Mouse (Mus musculus): ENCODE data around the gene Ppp6r3.

Gene Ppp6r3

DNA sequence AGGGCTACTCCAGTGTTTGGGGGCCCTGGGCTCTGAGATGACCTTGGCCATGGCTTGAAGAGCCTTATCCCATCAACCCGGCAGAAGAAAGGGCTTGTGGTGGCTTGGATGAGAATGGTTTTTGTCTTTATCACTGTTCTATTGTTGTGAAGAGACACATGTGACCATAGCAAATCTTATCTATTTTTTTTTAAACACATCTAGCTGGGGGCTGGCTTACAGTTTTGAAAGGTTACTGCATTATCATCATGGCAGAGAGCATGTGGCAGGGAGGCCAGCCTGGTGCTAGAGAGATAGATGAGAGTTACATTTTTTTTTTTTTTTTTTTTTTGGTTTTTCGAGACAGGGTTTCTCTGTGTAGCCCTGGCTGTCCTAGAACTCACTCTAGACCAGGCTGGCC is 143.6 kb downstream of the Ppp6r3 start:
- DNase-seq (ENCODE audit: low spot score): no peak

DNA sequence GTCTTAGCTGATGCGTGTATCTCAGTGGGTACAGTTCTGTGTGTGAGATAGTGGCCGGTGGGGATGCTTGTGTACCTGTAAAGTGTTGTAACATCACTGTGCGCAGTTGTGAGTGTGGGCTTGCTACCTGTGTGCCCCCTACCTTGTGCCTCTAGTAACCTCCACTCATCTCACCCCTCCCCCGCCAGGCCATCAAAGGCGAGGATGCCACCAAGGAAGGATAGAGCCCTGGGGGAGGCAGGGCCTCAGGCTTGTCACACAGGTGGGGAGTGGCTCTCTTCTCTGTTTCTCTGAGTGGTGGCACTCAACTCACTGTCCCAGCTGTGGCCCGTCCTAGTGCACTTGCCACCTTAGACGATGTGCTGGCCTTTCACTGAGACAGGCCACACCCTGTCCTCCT is 144.5 kb downstream of the Ppp6r3 start:
- no peak for DNase-seq (ENCODE audit: low spot score)

DNA sequence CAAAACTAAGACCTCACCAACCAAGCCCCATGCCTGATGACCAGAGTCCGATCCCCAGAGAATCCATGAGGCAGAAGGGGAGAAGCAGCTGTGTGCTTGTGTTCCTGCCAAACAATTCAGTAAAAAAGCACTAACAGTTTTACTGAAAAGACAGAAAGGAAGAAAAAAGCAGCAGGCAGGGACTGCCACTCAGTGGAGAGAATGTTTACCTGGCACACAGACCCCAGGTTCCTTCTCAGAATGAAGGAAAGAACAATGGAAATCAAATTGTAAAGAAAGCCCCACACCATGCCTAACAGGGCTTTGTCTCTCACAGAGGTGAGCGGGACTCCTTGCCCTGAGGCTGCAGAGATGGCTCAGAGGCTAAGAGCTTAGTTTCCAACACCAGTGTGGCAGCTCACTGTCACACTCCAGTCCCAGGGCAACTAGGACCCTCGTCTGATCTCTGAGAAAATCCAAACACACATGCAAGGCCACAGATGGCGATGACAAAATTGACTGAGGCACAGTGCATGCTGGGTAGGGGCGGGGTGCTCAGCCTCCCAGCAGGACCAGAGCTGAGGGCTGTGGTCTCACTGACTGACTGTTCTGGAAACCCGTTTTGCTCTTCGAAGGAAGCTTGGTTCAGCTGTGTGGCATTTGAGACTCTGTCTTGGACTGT is 146.3 kb downstream of the Ppp6r3 start:
- no peak for DNase-seq (ENCODE audit: low spot score)

DNA sequence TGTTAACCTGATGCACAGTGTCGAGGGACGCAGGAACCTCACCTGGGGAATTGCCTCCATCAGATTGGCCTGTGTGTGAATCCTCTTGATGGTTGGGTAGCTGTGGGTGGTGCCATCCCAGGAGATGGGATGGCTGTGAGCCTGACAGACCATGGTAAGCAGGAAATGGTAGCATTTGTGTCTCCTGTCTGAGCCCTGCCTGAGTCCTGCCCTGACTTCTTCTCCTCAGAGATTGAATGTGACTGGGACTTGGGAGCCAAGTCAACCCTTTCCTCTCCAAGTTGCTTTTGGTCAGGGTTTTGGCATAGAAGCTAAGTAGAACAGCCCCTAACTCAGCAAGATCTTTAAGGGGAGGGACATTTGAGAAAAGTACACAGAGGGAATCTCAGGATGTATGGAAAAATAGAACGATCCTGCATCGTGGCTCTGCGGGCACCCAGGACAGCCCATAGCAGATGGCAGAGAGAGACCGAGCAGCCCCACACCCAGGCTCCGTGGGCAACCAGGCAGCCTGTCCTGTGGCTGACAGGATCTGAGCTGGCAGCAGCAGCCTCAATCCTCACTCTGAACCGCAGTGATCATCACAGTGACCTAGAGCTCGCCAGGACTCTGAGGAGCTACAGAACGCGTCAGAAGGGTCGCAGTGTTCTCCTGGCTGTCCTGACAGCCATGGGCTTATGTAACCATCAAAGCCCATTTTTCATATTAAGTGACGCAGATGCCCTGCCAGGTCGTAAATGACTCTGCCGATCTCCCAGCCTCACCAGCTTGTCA is 147.3 kb downstream of the Ppp6r3 start:
- DNase-seq (ENCODE audit: low spot score): no peak

DNA sequence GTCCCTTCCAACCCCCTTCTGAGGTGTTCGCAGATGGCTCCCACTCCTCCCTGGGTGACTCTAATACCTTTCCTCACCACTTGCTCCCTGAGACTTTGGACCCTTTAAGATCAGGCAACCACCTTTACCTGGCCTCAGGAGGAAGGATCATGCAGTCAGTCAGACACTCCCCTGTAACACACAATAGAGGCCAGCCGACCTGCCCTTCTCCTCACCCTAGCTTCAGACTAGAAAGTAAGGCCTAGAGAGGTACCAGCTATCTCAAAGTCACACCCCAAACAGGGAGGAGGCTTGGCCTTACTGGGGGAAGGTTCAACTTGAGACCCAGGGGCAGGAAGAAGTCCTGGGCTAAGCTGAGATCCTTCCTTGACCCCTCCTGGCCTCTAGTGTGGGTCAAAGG is 151.3 kb downstream of the Ppp6r3 start:
- DNase-seq (ENCODE audit: low spot score): no peak

DNA sequence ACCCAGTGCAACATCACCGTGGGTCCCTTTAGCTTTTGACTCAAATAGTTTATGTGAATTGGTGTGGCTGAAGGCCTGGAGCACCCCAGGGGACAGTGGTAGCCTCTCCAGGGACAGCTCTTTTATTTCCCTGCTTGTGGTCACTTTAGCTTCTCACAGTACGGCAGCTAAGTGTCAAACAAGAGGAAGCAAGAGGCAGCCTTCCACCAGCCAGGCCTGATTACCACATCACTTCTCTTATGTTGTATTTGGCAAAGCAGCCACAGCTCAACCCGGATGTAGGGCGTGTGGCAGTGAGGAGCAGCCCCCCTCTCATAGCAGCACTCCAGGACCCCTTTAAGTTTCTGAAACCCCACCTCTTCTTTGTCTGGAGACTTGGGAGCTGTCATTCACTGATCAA is 152.6 kb downstream of the Ppp6r3 start:
- DNase-seq (ENCODE audit: low spot score): no peak

DNA sequence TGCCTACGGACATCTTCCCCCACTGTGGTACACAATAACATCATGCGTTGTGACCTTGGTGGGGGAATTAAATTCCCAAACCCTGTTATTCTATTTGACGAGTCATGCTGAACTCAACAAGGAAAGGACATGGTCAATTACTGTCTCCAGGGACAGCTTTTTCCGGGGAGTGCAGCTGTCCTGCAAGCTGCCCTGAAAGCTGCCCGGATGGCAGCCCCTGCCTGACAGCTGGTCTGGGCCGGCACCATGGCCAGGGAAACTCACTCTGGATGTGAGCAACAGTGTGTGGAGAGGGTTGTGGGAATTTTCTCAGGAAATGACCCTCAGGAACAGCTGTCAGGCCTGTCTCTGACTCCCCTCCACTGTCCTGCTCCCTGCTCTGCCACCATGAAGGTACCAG is 153.1 kb downstream of the Ppp6r3 start:
- no peak for DNase-seq (ENCODE audit: low spot score)

DNA sequence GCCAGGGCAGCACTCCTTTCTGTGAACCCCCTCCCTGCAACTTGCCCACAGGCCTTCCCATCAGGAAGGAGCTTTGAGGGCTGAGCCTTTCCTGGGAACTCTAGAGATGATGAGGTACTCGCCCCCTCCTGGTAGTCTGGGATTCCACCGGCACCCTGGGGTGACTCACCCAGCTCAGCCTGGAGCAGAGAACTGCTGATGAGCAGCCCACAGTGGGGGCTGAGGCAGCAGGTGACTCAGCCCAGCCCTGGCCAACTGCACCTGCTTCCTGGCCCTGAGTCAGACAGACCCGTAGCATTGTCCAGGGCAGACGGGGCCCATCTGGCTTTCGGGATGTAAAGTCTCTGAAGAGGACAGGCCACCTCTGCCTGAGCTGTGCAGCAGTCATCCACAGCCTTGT is 156.3 kb downstream of the Ppp6r3 start:
- peak; percentile 5 for DNase-seq (ENCODE audit: low spot score)

DNA sequence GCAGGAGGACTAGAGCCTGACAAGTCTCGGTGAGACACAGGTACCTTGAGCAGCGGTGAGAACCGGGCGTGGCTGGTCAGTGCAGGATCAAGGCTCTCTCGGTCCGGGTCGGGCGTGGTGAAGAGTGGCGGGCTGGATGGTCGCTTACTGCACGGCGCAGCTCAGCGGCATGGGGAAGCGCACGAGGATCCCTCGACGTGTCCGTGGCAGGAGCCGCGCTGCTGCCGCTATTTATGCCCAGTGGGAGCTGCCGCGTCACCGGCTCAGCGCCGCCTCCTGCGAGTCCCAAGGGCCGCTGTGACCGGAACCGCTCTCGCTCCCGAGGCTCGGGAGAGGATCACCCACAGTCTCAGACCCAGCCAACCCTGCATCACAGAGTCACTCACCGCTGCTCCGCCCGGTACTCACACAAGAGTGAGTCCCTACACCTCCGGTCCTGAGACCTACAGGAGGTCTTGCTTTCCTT is 161.2 kb downstream of the Ppp6r3 start, which contains the start of gene Gal:
Gal (minus strand) TSS at position 277 of the 466 bp plus-strand sequence.
- peak; percentile 8 for DNase-seq (ENCODE audit: low spot score)

DNA sequence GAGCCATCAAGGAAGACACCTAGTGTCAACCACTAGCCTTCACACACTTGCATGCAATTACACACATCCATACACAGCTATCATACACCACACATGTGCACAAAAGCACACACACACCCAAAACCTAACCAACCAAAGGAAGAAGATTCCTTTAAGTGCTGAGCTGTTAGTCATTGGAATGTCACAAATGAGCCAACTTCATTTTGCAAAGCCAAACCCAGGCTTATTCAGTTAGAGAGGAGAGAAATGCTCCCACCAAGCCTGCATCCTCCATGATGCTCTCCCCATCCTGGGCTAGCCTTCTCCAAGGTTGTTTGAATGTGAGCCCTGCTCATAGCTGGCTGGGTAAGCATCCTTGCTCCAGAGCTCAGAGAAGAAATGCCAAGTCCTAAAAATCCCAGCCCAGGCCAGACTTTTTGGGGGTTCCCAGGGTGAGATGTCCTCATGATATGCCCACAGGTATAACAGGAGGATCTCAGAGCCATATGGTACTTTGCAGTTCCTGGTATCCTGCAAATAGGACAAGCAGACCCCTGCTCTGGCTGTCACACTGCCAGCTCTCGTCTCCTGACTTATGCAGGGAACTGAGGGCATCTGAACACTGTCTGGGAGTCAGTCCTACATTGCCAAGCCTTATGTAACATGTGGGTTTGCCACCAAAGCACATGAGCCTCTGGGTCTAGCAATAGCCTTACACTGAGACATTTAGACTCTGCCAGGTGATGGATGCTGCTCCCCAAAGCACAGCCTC is 169.8 kb downstream of the Ppp6r3 start:
- DNase-seq (ENCODE audit: low spot score): no peak
